Comparison of ENCODE assay signal across 17 mouse cellular contexts in the genomic region with DNA sequence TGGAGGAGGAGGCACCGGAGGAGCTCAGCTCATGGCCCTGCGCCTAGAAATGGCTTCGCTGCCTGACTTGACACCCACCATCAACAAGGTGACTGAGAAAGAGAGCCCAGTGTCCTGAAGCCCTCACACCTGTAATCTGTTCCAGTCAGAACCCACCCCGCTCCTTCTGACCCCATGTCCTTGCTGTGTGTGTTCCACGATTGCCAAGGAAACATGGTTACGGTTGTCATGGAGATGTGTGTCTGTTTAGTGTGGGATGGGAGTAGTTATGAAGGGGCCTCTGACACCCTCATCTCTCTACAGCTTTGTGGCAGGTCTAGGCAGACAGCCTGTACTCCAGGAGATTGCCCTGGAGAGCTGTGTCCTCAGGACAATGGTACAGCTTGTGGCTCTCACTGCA. TPM values are rescaled to one million over a fixed set of nuclear protein-coding genes. Genes with fewer than 3 reads are reported as not detected.
DNase-seq lines count a peak whose midpoint lies in the region; ATAC-seq and TF ChIP-seq lines count a peak whose summit lies in the region.
"Had no signal": no experiment of that assay in that cellular context is flagged by ENCODE, and none has a peak within 500 bp of the region (broad histone marks: within the 10 kb centered on the region; RNA-seq: fewer than 3 reads in every experiment).

No protein-coding gene starts in this region.

- H3K27ac ChIP-seq in forebrain, postnatal 0 days (ENCODE audit: low read depth, low read length): no peak overlapping the region
- no peak overlapping the region for H3K27ac ChIP-seq in forebrain, embryonic 15.5 days (replicated peaks)
- peak overlapping the region; percentile 46 for H3K27ac ChIP-seq in layer of hippocampus, adult 2 months
- no peak overlapping the region for H3K27ac ChIP-seq in embryonic facial prominence, embryonic 10.5 days (replicated peaks)
- H3K27ac ChIP-seq in midbrain, embryonic 14.5 days (replicated peaks; ENCODE audit: low read depth, low read length): no peak overlapping the region
- H3K27ac ChIP-seq: liver, embryonic 15.5 days; neural tube, embryonic 15.5 days had no signal

- no peaks in the 10 kb centered on the region for H3K27me3 ChIP-seq in forebrain, postnatal 0 days (ENCODE audit: insufficient read depth, low read length)
- H3K27me3 ChIP-seq in forebrain, embryonic 15.5 days: no peaks in the 10 kb centered on the region
- 0 out of 2 replicates have a peak, but pooled peaks cover 4% of the 10 kb centered on the region for H3K27me3 ChIP-seq in embryonic facial prominence, embryonic 10.5 days (replicated peaks; ENCODE audit: low read depth, poor library complexity, severe bottlenecking)
- no peaks in the 10 kb centered on the region for H3K27me3 ChIP-seq in midbrain, embryonic 14.5 days (ENCODE audit: control insufficient read depth, insufficient read depth, low read length)
- H3K27me3 ChIP-seq: liver, embryonic 15.5 days; neural tube, embryonic 15.5 days had no signal

- no peak overlapping the region for H3K4me3 ChIP-seq in forebrain, postnatal 0 days (ENCODE audit: low read depth, low read length)
- H3K4me3 ChIP-seq in forebrain, embryonic 15.5 days: no peak overlapping the region
- H3K4me3 ChIP-seq in layer of hippocampus, adult 2 months: no peak overlapping the region
- H3K4me3 ChIP-seq in embryonic facial prominence, embryonic 10.5 days: no peak overlapping the region
- H3K4me3 ChIP-seq in midbrain, embryonic 14.5 days (replicated peaks; ENCODE audit: low read depth, low read length): no peak overlapping the region
- H3K4me3 ChIP-seq: liver, embryonic 15.5 days; megakaryocyte, embryonic 14.5 days; neural tube, embryonic 15.5 days had no signal

- H3K36me3 ChIP-seq in forebrain, postnatal 0 days (ENCODE audit: insufficient read depth): no peaks in the 10 kb centered on the region
- H3K36me3 ChIP-seq in forebrain, embryonic 15.5 days: no peaks in the 10 kb centered on the region
- H3K36me3 ChIP-seq in embryonic facial prominence, embryonic 10.5 days (replicated peaks): no peaks in the 10 kb centered on the region
- H3K36me3 ChIP-seq in midbrain, embryonic 14.5 days (ENCODE audit: control insufficient read depth, insufficient read depth, low read length): no peaks in the 10 kb centered on the region
- H3K36me3 ChIP-seq: liver, embryonic 15.5 days; neural tube, embryonic 15.5 days had no signal

- peaks cover 18% of the 10 kb centered on the region for H3K4me1 ChIP-seq in forebrain, postnatal 0 days (ENCODE audit: insufficient read depth)
- H3K4me1 ChIP-seq in forebrain, embryonic 15.5 days: peaks cover 40% of the 10 kb centered on the region
- H3K4me1 ChIP-seq in embryonic facial prominence, embryonic 10.5 days: peaks cover 36% of the 10 kb centered on the region
- H3K4me1 ChIP-seq in midbrain, embryonic 14.5 days (ENCODE audit: control insufficient read depth, insufficient read depth, low read length): 0 out of 2 replicates have a peak, but pooled peaks cover 8% of the 10 kb centered on the region
- H3K4me1 ChIP-seq: liver, embryonic 15.5 days had no signal

- peak; percentile 26; the same call in 1 of the 2 replicates for ATAC-seq in forebrain, postnatal 0 days
- no peak for ATAC-seq in forebrain, embryonic 15.5 days (replicated peaks)
- ATAC-seq in midbrain, embryonic 14.5 days (ENCODE audit: low FRiP score, low TSS enrichment): no peak
- no peak for ATAC-seq in megakaryocyte progenitor cell, adult 5-6 weeks (replicated peaks; ENCODE audit: poor library complexity)
- no peak for ATAC-seq in CD4-positive, CD25-positive, alpha-beta regulatory T cell, adult 4 months
- ATAC-seq: intestine, embryonic 16.5 days had no signal

- H3K9ac ChIP-seq in forebrain, postnatal 0 days: no peak overlapping the region
- H3K9ac ChIP-seq in forebrain, embryonic 15.5 days (replicated peaks): no peak overlapping the region
- H3K9ac ChIP-seq in midbrain, embryonic 14.5 days (replicated peaks; ENCODE audit: low read length): no peak overlapping the region
- H3K9ac ChIP-seq: liver, embryonic 15.5 days; neural tube, embryonic 15.5 days had no signal

- no peaks in the 10 kb centered on the region for H3K9me3 ChIP-seq in forebrain, postnatal 0 days (ENCODE audit: low read length)
- no peaks in the 10 kb centered on the region for H3K9me3 ChIP-seq in forebrain, embryonic 15.5 days
- no peaks in the 10 kb centered on the region for H3K9me3 ChIP-seq in embryonic facial prominence, embryonic 10.5 days
- H3K9me3 ChIP-seq in midbrain, embryonic 14.5 days (ENCODE audit: control insufficient read depth, low read length): no peaks in the 10 kb centered on the region
- H3K9me3 ChIP-seq: liver, embryonic 15.5 days; megakaryocyte, embryonic 14.5 days; neural tube, embryonic 15.5 days had no signal

- TF ChIP-seq CTCF in forebrain, postnatal 0 days (IDR thresholded peaks at IDR 0.05; ENCODE audit: low read depth): no peak
- no peak for TF ChIP-seq CTCF in layer of hippocampus, adult 2 months (conservative IDR thresholded peaks at IDR 0.05)

- no peak overlapping the region for H3K4me2 ChIP-seq in forebrain, postnatal 0 days (ENCODE audit: low read depth)
- H3K4me2 ChIP-seq in forebrain, embryonic 15.5 days (replicated peaks): no peak overlapping the region
- H3K4me2 ChIP-seq in midbrain, embryonic 14.5 days (ENCODE audit: low read length): no peak overlapping the region
- H3K4me2 ChIP-seq: liver, embryonic 15.5 days; neural tube, embryonic 15.5 days had no signal

- WGBS in forebrain, postnatal 0 days: 60% methylated on average over 6 of the region's 6 CpGs
- 74% methylated on average over 6 of the region's 6 CpGs for whole genome bisulfite sequencing in forebrain, embryonic 15.5 days
- 85% methylated on average over 6 of the region's 6 CpGs for WGBS in embryonic facial prominence, embryonic 10.5 days
- 73% methylated on average over 6 of the region's 6 CpGs for WGBS in midbrain, embryonic 14.5 days

- peak; percentile 51 for DNase-seq in forebrain, postnatal 0 days
- DNase-seq in layer of hippocampus, adult 2 months (ENCODE audit: low spot score in 2 of 2): no peak
- no peak for DNase-seq in layer of hippocampus, postnatal 25 days (ENCODE audit: extremely low spot score in 1 of 2, low spot score in 1 of 2)
- DNase-seq in embryonic facial prominence, embryonic 10.5 days (ENCODE audit: low spot score): peak; percentile 25
- peak; percentile 49 for DNase-seq in midbrain, embryonic 14.5 days
- DNase-seq: cerebellum, postnatal 25 days; gastrocnemius, postnatal 36 days; kidney, postnatal 4 days; right cerebral cortex, postnatal 25 days; thymus, postnatal 4 days had no signal

RNA-seq across cellular contexts. Expression of a gene that starts 35.6 kb away (rescaled TPM):
- total RNA-seq in forebrain, postnatal 0 days (2014; rRNA removed): 50.3 and 56.1 TPM in 2 replicates
- polyA plus RNA-seq in forebrain, postnatal 0 days (2015; fragmentation: Nextera tagmentation; extraction: Ambion mirVana): 37.4 and 46.0 TPM in 2 replicates
- polyA plus RNA-seq in forebrain, embryonic 15.5 days (2015; fragmentation: Nextera tagmentation; extraction: Ambion mirVana): 43.6 and 44.8 TPM in 2 replicates
- total RNA-seq in layer of hippocampus, adult 2 months (2021): 10 to 100 TPM; 23.6 to 24.4 TPM
- total RNA-seq in layer of hippocampus, postnatal 25 days (2021): 10 to 100 TPM; 26.5 to 27.5 TPM
- 15.6 and 17.5 TPM in 2 replicates for polyA plus RNA-seq in embryonic facial prominence, embryonic 10.5 days (2016; fragmentation: Nextera tagmentation; extraction: Ambion mirVana)
- 46.0 and 47.7 TPM in 2 replicates for polyA plus RNA-seq in midbrain, embryonic 14.5 days (2014; fragmentation: Nextera tagmentation; extraction: Ambion mirVana)
- total RNA-seq in megakaryocyte progenitor cell, adult 5-6 weeks (2015): not detected in 2 replicates
- not detected in 2 replicates for total RNA-seq in megakaryocyte progenitor cell, adult 5-6 weeks (2017)
- not detected for polyA plus RNA-seq in CD4-positive, CD25-positive, alpha-beta regulatory T cell, adult 4 months (2017; shearing (Covaris generic))

Comparison
In these comparisons a context has a peak if more than half of its experiments do, and no peak if none do; other contexts are left out.
1. DNase-seq: peak in forebrain, postnatal 0 days (single experiment), embryonic facial prominence, embryonic 10.5 days (single experiment) and midbrain, embryonic 14.5 days (single experiment); none in layer of hippocampus, adult 2 months (0 of 2) and layer of hippocampus, postnatal 25 days (0 of 2).
2. RNA of a gene that starts 35.6 kb away (polyA plus RNA-seq): 46.0 to 47.7 TPM in midbrain, embryonic 14.5 days, 37.4 to 46.0 TPM in forebrain, postnatal 0 days, 43.6 to 44.8 TPM in forebrain, embryonic 15.5 days and 15.6 to 17.5 TPM in embryonic facial prominence, embryonic 10.5 days; not detected in CD4-positive, CD25-positive, alpha-beta regulatory T cell, adult 4 months; every median in the first group is over 10 times any median in the second.